Mouse (Mus musculus) cerebellum, adult 2 months (tissue): ENCODE measurements at regions not wholly inside any gene's neighbourhood (a gene's known extent, or its start where the extent isn't known, plus 50 kb on each side); places are given as distances from the start of the nearest gene placed in this dataset.

Experiments
- CTCF ChIP-seq: fragments of 200-500 bp; IDR thresholded peaks from 2 replicates; pipeline ENCODE4 v1.5.1; 2011; ENCODE audit warnings: low read depth, mild to moderate bottlenecking, control low read depth, low read length, moderate library complexity, borderline replicate concordance; ENCODE audit not compliant: insufficient read depth
- POLR2A ChIP-seq: fragments of 200-500 bp; IDR thresholded peaks from 2 replicates; pipeline ENCODE4 v1.6.1; 2011; ENCODE audit warnings: low read length, control low read depth, borderline replicate concordance; ENCODE audit not compliant: insufficient read depth

GRCm38 (mm10) chr12:39645581-39645980, 392.2 kb downstream of the Arl4a start:
- TF ChIP-seq POLR2A: no peak
- no peak for TF ChIP-seq CTCF
